Mouse (Mus musculus) ovary, postnatal 36 days (tissue): ENCODE measurements around the gene Actr3.
A peak's percentile ranks its signal among the peaks of the same experiment; 100 is the strongest.

Experiments used
- DNase-seq: peaks from one replicate; pipeline ENCODE4 v3.0.0; 2022; ENCODE audit warnings: low spot score, mixed read lengths

Actr3 gene

DNA sequence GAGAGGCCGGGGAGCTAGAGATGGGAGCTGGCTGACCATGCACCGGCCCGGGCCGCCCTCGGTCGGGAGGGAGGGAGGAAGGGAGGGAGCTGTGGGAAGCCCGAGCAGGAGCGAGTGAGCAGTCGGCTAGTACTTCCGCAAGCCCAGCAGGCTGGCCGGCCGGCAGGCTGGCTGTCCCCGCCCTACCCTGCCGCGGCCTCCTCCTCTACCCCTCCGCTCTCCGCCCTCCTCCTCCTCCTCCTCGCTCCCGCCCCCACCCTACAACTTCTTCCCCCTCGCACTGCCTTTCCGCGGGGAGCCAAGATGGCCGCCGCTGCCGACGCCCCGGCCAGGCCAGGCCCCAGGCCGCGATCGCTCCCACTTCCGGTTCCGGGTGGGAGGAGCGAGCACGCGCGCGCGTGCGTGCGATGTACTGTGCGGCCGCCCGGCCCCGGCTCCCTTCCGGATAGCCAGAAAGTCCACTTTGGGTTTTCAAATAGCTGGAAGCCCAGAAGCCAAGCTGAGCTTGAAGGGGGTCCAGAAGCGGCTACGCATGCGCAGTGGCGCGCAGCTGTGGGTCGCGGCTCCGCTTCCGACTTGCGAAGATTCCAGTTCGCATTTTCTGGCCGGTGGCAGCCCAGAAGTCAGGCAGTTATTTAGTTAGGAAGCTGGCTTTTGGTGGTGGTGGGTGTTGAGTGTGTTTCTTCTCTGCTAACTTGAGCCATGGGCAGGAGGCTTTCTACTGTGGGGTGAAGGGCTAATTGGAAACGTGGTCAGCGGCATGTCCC is at the start of gene Actr3:
Gene Actr3, minus strand, starts transcription at position 359 of the 767 bp plus-strand sequence.
- DNase-seq, result peak; percentile 100

DNA sequence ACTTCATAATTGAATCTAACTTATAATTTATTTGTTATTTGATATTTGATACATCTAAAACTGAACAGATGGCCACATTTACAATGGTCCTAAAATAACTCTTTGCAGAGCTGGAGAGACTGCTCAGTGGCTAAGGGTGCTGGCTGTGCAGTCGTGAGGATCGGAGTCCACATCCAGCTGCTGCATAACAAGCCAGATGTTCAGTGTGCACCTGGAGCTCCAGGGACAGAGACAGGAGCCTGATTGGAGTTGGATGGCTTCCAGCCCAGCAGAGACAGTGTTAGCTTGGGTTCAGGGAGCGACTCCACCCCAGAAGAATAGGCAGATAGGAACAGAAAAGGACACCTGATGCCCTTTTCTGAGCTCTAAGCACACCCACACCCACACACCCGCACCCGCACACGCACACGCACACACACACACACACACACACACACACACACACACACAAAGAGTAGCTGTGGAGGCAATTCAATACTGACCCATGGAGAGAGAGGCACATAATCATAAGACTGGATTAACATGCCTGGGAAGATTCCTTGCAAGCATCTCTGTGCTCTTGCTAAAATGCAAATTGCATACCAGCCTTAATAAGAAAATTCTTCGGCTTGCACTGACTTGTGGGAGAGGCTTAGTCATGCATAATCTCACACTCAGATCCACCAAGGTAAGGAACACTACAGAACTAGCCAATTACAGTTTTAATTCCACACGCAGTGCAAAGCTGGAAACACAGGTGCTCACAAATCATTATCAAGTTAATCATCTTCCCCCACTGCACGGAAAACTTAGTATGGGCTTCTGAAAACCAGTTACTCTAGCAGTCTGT is 47.1 kb upstream of the Actr3 start:
- no peak for DNase-seq

DNA sequence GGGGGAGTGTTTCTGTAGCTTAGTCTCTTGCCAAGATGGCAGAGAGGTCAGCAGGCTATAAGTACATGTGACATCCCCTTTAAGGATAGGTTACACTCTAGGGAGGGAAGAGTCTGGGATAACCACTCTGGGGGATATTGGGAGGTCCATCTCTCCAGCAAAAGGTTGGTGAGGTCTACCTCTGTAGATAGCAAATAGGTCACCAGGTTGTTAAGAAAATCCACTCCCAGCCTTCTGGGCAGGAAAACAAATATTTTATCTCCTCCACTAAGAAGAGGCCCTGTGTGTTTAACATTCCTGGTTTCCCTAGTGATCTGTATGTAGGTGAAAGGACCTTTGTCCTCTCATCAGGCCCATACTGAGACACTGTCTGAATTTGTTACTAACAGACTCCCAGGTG is 46.3 kb upstream of the Actr3 start:
- DNase-seq, result no peak

DNA sequence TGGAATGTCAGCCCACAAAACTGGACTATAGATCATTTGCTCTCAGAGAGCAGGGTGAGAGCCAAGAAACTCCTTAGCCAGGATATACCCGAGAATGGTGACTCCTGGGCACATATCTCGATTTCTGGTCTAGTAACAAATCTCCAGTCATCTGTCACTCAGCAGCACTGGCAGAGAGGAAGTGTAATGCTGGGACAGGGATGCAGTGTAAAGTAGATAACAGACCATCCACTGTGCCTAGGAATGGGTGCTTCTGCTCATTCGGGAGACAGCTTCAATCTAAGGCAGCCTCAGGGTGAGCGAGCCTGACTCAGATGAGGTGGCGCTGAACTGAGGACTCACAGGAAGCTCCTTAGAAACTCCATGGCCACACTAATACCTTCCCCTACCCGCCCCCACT is 43.1 kb upstream of the Actr3 start:
- DNase-seq, result no peak

DNA sequence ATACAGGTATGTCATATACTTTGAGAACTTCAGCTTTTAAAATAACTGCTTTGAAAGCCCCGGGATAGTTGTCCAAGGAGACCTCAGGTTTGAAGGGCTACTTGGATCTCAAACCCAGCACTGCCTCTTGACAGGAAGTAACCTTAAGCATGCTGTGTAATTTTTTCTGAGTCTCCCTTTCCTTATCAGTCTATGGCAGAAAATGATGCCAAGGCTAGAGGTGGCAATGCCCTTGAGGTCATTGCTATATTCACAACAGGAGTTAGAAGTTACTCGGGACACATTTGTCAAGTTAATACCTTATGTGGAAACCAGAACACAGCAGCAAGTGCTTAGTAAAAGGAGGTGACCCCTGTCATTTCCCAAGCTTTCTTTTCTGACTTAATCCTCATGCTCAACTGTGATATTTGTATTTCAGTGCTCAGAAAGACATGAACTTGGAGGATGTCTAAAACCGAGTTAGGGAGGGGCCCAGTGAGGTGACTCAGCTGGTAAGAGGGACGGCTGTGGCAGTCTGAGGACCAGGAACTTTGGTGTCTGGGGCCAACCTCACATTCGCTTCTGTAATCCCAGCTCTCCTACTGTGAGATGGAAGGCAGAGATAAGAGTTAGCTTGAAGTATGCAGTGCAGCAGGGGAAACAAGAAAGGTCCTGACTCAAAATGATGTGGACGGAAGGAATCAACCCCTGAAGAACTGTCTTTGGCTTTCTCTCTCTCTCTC is 40.6 kb upstream of the Actr3 start:
- no peak for DNase-seq

DNA sequence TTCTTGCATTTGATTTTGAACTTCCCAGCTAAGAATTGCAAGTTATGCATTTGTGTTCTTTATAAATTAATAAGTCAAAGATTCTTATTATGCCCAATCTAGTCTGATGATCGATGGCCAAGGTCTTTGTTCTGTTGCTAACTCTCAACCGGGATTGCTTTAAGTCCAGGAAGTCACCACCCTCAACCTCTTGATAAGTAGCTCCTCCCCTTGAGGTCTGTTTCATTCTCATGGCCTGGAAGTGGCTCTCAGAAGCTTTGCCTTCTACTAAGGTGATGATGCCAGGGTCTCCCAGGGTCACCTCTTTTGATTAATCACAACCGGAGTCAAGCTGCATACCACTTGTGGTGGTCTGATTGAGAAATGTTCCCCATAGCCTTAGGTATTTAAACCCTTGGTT is 38.3 kb upstream of the Actr3 start:
- no peak for DNase-seq

DNA sequence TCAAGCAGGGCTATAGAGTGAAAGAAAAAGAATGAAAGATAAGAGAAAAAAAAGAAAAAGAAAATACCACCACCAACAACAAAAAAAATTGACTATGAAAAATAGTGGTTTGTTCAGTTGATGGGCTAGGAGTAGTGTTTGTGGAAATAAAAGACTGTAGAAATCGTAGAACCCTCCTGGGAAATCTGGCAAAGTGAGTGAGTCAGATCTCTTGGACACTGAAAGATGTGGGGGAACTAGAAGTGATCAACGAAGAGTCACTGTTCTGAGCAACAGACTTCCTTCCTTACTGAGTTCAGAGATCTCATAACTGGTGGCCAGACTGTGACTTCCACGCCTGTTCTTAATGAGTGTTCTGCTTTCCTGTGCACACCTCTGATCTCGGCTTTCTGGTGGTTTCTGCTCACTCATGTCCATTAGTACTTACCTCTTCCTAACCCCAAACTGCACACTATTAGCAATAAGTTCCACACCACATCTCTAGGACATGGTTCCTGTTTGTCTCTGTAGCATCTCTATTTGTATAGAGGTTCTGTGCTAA is 37.7 kb upstream of the Actr3 start:
- no peak for DNase-seq

DNA sequence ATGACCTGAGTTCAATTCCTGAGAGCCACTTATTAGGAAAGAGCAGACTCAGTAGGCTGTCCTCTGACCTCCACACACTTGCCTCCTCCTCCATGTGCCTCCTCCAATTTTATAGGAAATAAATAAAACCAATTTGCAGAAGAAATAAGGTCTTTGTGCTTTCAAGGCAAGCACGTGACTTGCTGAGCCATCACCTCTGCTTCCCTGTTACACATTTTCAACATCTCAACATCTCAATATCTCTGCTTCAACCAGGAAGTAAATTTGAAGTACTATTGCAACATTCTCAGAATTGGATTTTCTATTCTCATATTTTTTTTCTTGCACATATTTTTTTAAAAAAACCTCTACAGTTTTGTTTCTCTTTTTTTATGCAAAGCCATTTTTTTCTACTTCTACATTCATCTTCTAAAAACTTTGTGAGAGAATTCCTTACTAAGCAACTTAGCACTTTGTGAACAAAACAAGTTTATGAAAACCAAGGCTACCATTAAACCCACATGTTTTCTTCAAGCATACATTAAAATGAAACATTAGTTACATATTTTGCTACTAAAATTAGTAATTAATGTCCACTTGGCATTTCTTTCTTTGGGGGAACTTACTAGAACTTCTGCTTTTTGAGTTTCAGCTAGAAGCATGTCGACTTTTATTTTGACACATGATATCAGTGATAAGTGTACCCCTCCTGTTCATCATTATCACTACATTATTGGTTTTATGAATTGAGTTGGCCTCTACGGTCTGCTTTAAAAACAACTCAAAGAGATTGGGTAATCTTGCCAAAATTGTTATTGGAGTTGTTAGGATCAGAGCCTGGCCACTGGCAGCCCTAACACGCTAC is 35.5 kb upstream of the Actr3 start:
- no peak for DNase-seq

DNA sequence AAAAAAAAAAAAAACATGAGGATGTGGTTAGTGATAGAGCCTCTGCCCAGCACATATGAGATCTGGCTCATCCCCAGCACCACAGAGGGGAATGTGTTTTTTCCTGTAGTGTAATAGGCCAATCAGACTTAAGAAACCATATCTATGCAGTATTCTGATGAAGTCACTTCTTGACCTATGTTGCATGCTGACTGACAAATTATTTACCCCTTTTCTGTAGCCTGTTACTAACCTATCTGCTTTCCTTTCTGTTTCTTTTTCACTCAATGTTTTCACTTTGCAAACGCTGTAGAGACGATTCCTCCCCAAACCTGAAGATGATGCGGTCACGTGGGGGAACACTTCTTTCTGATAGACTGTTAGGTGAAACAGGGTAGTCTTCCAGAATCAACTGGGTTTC is 32.4 kb upstream of the Actr3 start:
- no peak for DNase-seq

DNA sequence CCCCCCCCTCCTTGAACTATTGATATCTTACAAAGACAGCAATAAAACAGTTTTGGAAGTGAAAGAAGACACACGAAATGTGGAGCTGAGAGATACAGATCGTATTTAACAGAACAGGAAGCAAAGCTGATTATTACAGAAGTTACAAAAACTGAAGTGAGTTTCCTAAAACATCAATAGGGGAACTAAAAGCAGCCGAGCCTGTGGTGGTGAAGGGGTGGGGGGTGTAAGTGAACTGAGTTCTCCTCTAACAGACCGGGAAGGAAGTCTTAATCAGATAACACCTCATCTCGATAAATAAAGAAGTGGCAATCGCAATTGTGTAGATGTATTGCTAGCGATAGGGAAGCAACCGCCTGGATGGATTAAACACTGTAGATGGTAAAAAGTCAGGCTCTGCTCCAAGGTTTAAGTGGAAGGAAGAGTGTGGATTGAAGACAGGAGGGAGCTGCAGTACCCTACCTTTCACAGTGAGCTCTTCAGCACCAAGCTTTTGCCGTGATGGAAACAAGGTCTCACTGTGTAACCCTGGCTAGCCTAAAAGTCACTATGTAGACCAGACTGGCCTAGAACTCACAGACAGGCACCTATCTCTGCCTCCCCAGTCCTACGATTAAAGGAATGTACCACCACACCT is 31.2 kb upstream of the Actr3 start:
- no peak for DNase-seq

DNA sequence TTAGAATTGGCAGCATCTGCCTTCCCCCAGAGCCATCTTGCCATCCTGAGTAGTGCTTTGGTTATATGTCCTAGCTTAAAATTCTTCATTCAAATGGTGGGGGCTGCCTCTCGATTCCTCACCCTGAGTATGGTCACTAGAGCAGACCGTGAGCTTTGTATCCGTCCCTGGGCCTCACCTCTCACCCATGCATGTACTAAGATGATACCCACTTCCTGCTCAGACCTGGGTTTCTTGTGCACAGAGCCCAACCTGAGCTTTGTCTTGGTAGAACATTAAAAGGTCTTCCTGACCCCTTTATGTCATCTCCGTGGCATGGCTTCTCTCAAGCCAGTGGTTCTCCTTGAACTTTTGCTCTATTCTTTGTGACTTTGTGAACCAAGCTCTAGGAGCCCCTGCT is 28.5 kb upstream of the Actr3 start:
- no peak for DNase-seq

DNA sequence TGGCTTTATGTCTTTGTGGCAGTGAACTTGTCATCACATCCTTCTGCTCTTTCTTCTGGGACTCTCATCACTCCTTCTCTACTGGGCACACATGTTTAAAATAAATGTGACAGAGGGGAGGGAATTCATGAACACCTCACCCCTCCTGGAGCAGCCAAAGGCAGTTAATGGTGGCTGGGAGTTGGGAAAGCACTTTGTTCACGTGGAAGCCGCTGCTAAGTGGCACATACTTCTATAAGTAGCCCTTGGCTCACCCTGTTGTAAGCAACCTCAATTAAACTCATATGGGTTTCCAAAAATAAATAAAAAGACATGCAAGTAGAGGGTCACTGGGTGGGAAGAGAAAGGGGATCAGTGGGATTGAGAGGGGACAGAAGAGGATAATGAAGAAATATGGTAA is 27.8 kb upstream of the Actr3 start:
- DNase-seq, result no peak

DNA sequence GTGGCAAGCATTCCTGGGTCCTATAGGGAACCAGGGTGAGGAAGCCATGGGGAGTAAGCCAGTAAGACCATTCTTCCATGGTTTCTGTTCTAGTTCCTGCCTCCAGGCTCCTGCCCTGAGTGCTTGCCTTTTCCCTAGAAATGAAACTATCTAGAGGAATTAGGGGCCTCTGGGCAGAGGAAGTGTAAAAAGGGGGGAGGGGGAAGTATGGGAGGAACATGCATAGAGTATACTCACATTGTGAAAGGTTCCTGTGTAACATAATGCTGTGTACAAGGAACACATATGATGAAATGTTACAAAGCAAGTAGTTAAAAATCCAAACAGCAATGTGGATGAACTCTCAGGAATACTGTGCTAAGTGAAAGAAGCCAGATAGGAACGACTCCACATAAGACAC is 27.4 kb upstream of the Actr3 start:
- DNase-seq, result no peak

DNA sequence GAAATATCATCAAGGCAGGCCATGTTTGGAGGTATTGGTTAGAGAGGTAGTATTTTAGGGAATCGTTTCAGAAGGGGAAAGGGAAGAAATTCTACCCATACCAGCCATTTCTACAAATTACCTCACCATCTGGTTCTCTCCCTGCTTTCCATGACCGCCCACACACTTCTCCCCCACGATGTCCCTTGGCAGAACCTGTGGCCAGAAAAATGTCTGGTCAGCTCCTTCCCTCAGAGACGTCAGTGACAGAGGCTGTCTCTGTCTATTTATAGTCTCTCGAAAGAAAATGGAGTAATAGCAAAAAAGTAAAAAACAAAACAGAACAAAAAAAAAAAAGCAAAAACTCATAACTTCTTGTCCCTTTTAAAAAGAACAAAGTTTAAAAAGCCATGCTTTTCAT is 23.0 kb upstream of the Actr3 start:
- no peak for DNase-seq

DNA sequence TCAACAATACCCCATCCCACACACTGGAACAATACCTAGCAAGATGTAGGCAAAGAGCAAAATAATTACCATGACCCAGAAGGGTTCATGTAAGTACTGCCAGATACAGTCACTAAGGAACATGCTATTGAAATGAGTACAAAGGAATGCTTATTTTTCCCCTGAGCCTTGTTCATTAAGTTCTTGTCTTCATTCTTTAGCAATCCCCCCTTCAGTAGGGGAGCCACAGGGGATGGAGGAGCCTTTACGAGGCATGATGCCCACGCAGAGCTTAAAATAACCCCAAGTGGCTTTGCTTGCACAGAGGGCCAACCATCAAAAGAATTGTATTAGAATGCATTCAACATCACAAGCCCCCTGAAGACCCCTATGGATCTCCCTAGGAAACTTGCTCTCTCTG is 19.6 kb upstream of the Actr3 start:
- no peak for DNase-seq

DNA sequence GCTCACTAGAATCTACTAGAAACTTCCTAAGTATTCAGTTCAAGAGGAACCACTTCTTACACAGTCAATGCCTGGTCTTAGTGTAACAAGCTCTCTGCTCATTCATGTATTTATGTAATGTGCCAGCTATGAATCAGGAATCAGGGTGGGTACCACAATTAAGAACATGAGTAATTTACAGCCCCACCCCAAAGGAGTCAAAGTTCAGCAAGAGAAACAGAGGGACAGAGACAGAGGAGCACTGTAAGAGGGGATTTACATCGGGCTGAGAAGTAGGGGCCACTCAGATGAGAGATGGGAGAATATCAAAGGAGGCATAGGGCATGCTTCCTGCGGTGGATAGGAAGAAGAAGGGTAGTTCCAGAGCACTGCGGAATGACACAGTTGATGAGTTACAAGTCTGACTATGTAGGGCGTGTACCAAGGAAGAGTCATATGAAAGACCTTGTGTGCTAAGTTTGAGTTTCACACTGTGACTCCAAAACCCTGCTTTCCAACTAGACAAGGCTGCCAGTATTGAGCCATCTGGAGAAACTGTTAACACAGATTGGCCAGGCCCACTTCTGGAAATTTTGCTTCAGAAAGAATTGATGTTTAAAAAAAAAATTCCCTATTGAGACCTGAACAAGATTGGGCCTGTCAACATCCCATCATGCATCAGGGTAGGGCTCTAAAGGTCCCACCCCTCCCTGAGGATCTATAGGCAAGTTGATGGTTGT is 14.9 kb upstream of the Actr3 start:
- no peak for DNase-seq

DNA sequence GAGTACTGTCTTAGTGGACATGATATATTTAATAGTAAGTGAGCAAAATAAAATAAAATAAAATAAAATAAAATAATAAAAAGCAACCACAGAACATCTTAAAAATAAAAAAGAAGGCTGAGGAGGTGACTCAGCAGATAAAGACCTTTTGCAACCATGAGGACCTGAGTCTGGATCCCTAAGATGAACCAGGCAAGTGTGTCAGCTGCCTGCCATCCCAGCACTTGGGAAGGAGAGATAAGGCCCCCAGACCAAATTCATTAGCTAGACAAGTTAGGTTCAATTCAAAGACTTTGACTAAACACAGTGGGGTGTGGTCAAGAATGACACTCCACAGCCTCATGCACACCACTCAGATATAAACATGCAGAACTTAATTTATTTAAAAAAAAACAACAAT is 12.4 kb upstream of the Actr3 start:
- no peak for DNase-seq

DNA sequence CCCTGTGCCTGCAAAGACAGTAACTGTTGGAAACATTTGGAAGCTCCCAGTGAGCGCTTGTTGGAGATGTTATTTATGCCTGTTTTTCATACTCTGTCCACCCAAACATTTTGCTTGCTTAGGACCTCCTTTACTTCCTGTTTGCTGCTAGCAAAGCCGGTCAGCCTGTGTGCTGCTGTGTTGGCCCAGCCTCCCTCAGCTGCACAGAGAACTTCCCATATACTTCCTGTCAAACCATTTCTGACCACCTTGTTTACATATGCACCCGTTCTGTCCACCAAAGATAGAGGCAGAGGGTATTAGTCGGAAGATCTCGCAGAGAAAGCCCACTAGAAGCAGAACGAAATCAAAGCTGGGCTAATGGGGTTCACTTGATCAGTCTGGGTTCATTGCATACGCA is 6.2 kb upstream of the Actr3 start:
- no peak for DNase-seq

DNA sequence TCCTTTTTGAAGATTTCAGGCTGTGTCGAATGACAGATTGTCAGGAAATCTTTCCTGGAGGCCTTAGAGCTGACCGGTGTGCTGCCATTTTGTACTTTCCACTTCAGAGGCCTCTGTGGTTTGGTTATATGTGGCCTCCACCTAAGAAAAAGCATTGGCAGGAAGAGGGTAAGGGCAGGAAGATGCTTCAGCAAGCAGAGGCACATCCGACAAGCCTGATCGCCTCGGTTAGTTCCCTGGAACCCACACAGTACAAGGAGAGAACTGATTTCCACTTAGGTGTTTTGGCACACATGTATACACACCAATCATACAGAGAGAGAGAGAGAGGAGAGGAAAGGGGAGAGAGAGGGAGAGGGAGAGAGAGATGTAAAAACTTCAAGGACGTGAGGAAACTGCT is 5.7 kb upstream of the Actr3 start:
- no peak for DNase-seq

DNA sequence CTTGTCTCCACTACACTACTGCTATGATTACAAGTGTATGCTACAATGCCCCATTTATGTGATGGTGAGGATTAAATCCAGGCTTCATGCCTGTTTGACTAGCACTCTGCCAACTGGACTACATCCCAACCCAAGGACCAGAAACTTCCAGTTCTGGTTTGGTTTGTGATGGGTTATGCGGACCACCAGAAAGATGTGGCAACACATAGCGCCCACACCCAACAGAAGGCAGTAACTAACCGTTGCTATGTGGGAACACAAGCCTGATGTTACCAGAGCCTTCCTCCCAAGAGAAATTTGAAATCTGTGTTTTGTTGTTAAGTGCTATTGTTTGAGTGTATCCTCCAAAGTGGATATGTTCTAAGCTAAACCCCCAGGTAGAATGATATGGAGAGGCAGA is 4.0 kb upstream of the Actr3 start:
- DNase-seq, result no peak

DNA sequence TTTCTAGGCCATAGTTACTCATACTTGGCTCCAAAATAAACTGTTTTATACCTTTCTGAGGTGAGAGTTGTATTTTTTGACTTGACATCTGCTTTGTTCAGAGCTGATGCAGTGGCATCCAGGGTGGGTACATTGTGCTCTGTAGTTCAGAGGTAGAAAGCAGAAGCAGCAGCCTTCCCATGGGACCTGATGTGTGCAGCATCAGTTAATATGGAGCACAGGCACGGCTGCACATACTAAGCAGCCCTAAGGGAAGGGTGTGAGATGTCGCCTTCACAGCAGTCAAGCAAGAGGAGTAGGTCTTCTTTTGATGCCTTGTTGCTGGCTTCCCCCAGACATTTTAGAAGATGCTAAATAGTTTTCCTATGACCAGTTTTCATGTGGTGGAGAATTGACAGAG is 3.3 kb upstream of the Actr3 start:
- DNase-seq, result no peak
